Mouse (Mus musculus): ENCODE data around the gene Gabrr3. TPM values are rescaled to one million over a fixed set of nuclear protein-coding genes. Genes with fewer than 3 reads are reported as not detected.

The Gabrr3 gene
- polyA plus RNA-seq, 1 experiment: not detected

- Histone ChIP-seq H3K27me3 (replicated peaks) (no peaks in the 10 kb centered on the region), H3K36me3 (replicated peaks; ENCODE audit: low read length) (peaks cover 11% of the 10 kb centered on the region), H3K4me1 (no peaks in the 10 kb centered on the region), H3K4me3 (replicated peaks) (no peak overlapping the region), H3K9me3 (peaks cover 12% of the 10 kb centered on the region)
- no peak for TF ChIP-seq FLI1 (IDR thresholded peaks at IDR 0.05; ENCODE audit: low read length)
- TF ChIP-seq GATA1 (IDR thresholded peaks at IDR 0.05; ENCODE audit: borderline replicate concordance, low read length): no peak
These were observed 56.4 kb downstream of the Gabrr3 start for GRCm38 (mm10) chr16:59463567-59463966.

- Histone ChIP-seq H3K27me3 (replicated peaks) (no peaks in the 10 kb centered on the region), H3K4me1 (no peaks in the 10 kb centered on the region), H3K4me3 (replicated peaks) (no peak overlapping the region), H3K36me3 (replicated peaks; ENCODE audit: low read length) (peaks cover 11% of the 10 kb centered on the region), H3K9me3 (peaks cover 12% of the 10 kb centered on the region)
- TF ChIP-seq GATA1 (IDR thresholded peaks at IDR 0.05; ENCODE audit: borderline replicate concordance, low read length): no peak
- no peak for TF ChIP-seq FLI1 (IDR thresholded peaks at IDR 0.05; ENCODE audit: low read length)
These were observed 56.8 kb downstream of the Gabrr3 start for GRCm38 (mm10) chr16:59463973-59464372.

GRCm38 (mm10) chr16:59469846-59470245 is 62.7 kb downstream of the Gabrr3 start:
- no peak for TF ChIP-seq GATA1 (IDR thresholded peaks at IDR 0.05; ENCODE audit: borderline replicate concordance, low read length)
- no peak for TF ChIP-seq FLI1 (IDR thresholded peaks at IDR 0.05; ENCODE audit: low read length)
- Histone ChIP-seq H3K36me3 (replicated peaks; ENCODE audit: low read length) (peaks cover 8% of the 10 kb centered on the region), H3K9me3 (peaks cover 8% of the 10 kb centered on the region), H3K4me1 (peaks cover 17% of the 10 kb centered on the region), H3K4me3 (replicated peaks) (no peak overlapping the region), H3K27me3 (replicated peaks) (no peaks in the 10 kb centered on the region)

GRCm38 (mm10) chr16:59471637-59472278 is 64.6 kb downstream of the Gabrr3 start, which contains the start of gene Riox2:
Gene Riox2 (plus strand): TSS chr16:59471775.
- H3K4me3 ChIP-seq (replicated peaks): peak within 1 kb of the TSS; percentile 99
- H3K27me3 ChIP-seq (replicated peaks): no peaks in the 10 kb centered on the region
- H3K36me3 ChIP-seq (replicated peaks; ENCODE audit: low read length): peaks cover 20% of the 10 kb centered on the region
- no peak for TF ChIP-seq FLI1 (IDR thresholded peaks at IDR 0.05; ENCODE audit: low read length)
- TF ChIP-seq GATA1 (IDR thresholded peaks at IDR 0.05; ENCODE audit: borderline replicate concordance, low read length): no peak
- H3K4me1 ChIP-seq: peaks cover 19% of the 10 kb centered on the region
- no peaks in the 10 kb centered on the region for H3K9me3 ChIP-seq

GRCm38 (mm10) chr16:59472546-59472945 is 65.4 kb downstream of the Gabrr3 start:
- Histone ChIP-seq H3K36me3 (replicated peaks; ENCODE audit: low read length) (peaks cover 28% of the 10 kb centered on the region), H3K27me3 (replicated peaks) (no peaks in the 10 kb centered on the region), H3K4me3 (replicated peaks) (peak overlapping the region; percentile 99), H3K9me3 (no peaks in the 10 kb centered on the region), H3K4me1 (peaks cover 19% of the 10 kb centered on the region)
- no peak for TF ChIP-seq GATA1 (IDR thresholded peaks at IDR 0.05; ENCODE audit: borderline replicate concordance, low read length)
- no peak for TF ChIP-seq FLI1 (IDR thresholded peaks at IDR 0.05; ENCODE audit: low read length)

- peaks cover 50% of the 10 kb centered on the region for H3K36me3 ChIP-seq (replicated peaks; ENCODE audit: low read length)
- no peak overlapping the region for H3K4me3 ChIP-seq (replicated peaks)
- no peaks in the 10 kb centered on the region for H3K27me3 ChIP-seq (replicated peaks)
- no peaks in the 10 kb centered on the region for H3K9me3 ChIP-seq
- H3K4me1 ChIP-seq: peaks cover 19% of the 10 kb centered on the region
- TF ChIP-seq GATA1 (IDR thresholded peaks at IDR 0.05; ENCODE audit: borderline replicate concordance, low read length) (no peak), FLI1 (IDR thresholded peaks at IDR 0.05; ENCODE audit: low read length) (no peak)
These were observed 67.7 kb downstream of the Gabrr3 start for GRCm38 (mm10) chr16:59474788-59475187.

- TF ChIP-seq FLI1 (IDR thresholded peaks at IDR 0.05; ENCODE audit: low read length) (no peak), GATA1 (IDR thresholded peaks at IDR 0.05; ENCODE audit: borderline replicate concordance, low read length) (no peak)
- no peak overlapping the region for H3K4me3 ChIP-seq (replicated peaks)
- peaks cover 80% of the 10 kb centered on the region for H3K36me3 ChIP-seq (replicated peaks; ENCODE audit: low read length)
These were observed 70.8 kb downstream of the Gabrr3 start for GRCm38 (mm10) chr16:59477955-59478354.

GRCm38 (mm10) chr16:59487239-59487638 is 80.1 kb downstream of the Gabrr3 start:
- H3K4me1 ChIP-seq: no peaks in the 10 kb centered on the region
- H3K27me3 ChIP-seq (replicated peaks): no peaks in the 10 kb centered on the region
- no peak overlapping the region for H3K4me3 ChIP-seq (replicated peaks)
- peaks cover 97% of the 10 kb centered on the region for H3K36me3 ChIP-seq (replicated peaks; ENCODE audit: low read length)
- no peaks in the 10 kb centered on the region for H3K9me3 ChIP-seq
- TF ChIP-seq GATA1 (IDR thresholded peaks at IDR 0.05; ENCODE audit: borderline replicate concordance, low read length) (no peak), FLI1 (IDR thresholded peaks at IDR 0.05; ENCODE audit: low read length) (no peak)

More at GRCm38 (mm10) chr16:59477955-59478354, 70.8 kb downstream of the Gabrr3 start:
- Histone ChIP-seq H3K27me3 (replicated peaks) (no peaks in the 10 kb centered on the region), H3K9me3 (no peaks in the 10 kb centered on the region), H3K4me1 (peaks cover 12% of the 10 kb centered on the region; the same call in 1 of the 2 replicates)

- Histone ChIP-seq H3K9me3 (no peaks in the 10 kb centered on the region), H3K4me1 (no peaks in the 10 kb centered on the region), H3K4me3 (replicated peaks) (no peak overlapping the region), H3K27me3 (replicated peaks) (no peaks in the 10 kb centered on the region), H3K36me3 (replicated peaks; ENCODE audit: low read length) (peaks cover 97% of the 10 kb centered on the region)
- TF ChIP-seq FLI1 (IDR thresholded peaks at IDR 0.05; ENCODE audit: low read length) (no peak), GATA1 (IDR thresholded peaks at IDR 0.05; ENCODE audit: borderline replicate concordance, low read length) (no peak)
These were observed 80.9 kb downstream of the Gabrr3 start for GRCm38 (mm10) chr16:59487975-59488548.

GRCm38 (mm10) chr16:59493199-59493598 is 86.1 kb downstream of the Gabrr3 start:
- Histone ChIP-seq H3K27me3 (replicated peaks) (no peaks in the 10 kb centered on the region), H3K4me3 (replicated peaks) (no peak overlapping the region), H3K36me3 (replicated peaks; ENCODE audit: low read length) (peaks cover 82% of the 10 kb centered on the region), H3K4me1 (no peaks in the 10 kb centered on the region), H3K9me3 (no peaks in the 10 kb centered on the region)
- TF ChIP-seq FLI1 (IDR thresholded peaks at IDR 0.05; ENCODE audit: low read length): no peak
- no peak for TF ChIP-seq GATA1 (IDR thresholded peaks at IDR 0.05; ENCODE audit: borderline replicate concordance, low read length)

Data from megakaryocyte, embryonic 14.5 days (primary cell).